Mouse (Mus musculus): ENCODE data around the gene Them7. TPM values are rescaled to one million over a fixed set of nuclear protein-coding genes. Genes with fewer than 3 reads are reported as not detected.

Them7 gene
- polyA plus RNA-seq, 1 experiment from 2014 or later: 0.63 TPM

GRCm38 (mm10) chr2:105317556-105318184 lies 93.5 kb downstream of the Them7 start:
- no peak overlapping the region for H3K27ac ChIP-seq
- ATAC-seq (ENCODE audit: insufficient read depth, low FRiP score, low read depth): no peak
- no peaks in the 10 kb centered on the region for H3K36me3 ChIP-seq
- H3K27me3 ChIP-seq (replicated peaks): no peaks in the 10 kb centered on the region
- no peak overlapping the region for H3K9ac ChIP-seq
- H3K4me1 ChIP-seq: no peaks in the 10 kb centered on the region
- H3K4me2 ChIP-seq: no peak overlapping the region
- no peaks in the 10 kb centered on the region for H3K9me3 ChIP-seq
- H3K4me3 ChIP-seq (replicated peaks): no peak overlapping the region
- 61% methylated on average over 13 of the region's 13 CpGs for WGBS

DNA sequence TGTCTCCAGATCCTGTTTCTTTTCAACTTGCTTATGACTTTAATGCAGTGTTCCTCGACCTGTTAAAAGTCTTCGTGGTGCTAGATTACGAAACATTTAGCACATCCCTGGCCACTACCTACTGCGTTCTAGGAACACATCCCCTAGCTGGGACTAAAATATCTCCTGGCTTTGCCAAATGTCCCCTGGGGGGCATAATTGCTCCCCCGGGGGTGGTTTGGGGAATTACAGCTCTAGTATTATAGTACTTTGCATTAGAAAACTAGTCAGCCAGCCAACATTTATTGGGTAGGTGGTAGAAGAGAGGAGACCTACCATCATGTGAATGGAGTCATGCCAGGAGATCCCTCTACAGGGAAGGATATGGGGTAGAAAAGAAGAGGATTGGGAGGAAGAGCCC lies 101.9 kb downstream of the Them7 start:
- no peak for ATAC-seq (ENCODE audit: insufficient read depth, low FRiP score, low read depth)
- Histone ChIP-seq H3K27me3 (replicated peaks) (no peaks in the 10 kb centered on the region), H3K4me2 (no peak overlapping the region), H3K9me3 (no peaks in the 10 kb centered on the region), H3K4me1 (no peaks in the 10 kb centered on the region), H3K9ac (no peak overlapping the region), H3K36me3 (no peaks in the 10 kb centered on the region), H3K27ac (no peak overlapping the region), H3K4me3 (replicated peaks) (no peak overlapping the region)
- WGBS: 87% methylated on average over 5 of the region's 5 CpGs

DNA sequence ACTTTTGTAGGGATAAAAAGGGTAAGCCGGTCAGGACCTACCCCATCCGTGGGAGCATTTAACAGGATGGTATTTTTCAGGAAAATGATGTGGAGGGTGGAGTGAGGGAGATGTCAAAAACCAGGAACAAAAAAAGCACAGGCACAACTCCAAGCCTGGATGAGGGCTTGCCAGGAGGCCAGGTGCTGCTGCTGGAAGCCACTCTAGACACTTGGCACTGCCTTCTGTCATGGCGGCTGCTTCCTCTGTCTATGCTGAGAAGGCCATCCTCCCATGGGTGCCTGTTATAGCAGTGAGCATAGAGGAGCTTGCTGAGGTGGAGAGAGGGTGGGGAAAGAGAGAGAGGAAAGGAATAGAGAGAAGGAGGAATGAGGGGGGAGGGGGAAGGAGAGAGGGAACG lies 105.9 kb downstream of the Them7 start:
- Histone ChIP-seq H3K4me2 (no peak overlapping the region), H3K9me3 (no peaks in the 10 kb centered on the region), H3K4me3 (replicated peaks) (no peak overlapping the region), H3K27me3 (replicated peaks) (no peaks in the 10 kb centered on the region), H3K9ac (no peak overlapping the region), H3K27ac (no peak overlapping the region), H3K36me3 (no peaks in the 10 kb centered on the region), H3K4me1 (no peaks in the 10 kb centered on the region)
- no peak for ATAC-seq (ENCODE audit: insufficient read depth, low FRiP score, low read depth)
- 81% methylated on average over 4 of the region's 4 CpGs for WGBS

DNA sequence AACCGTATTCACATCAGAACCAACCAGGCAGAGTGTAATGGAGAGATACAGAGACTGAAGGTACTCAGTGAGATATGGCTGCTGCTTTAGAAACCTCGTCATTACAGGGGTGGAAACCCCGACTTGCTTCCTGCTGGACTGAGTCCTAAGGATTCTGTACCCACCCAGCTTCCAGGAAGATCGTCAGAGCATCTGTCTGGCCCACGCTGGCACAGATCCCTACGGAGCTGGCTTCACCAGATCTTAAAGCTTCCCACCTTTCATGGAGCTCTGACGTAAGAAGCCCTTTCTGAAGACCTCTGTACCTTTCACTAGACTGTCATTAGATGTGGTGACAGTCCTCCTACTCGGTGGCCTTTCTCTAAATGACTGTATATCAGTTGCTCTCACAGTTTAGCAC lies 109.0 kb downstream of the Them7 start:
- ATAC-seq (ENCODE audit: insufficient read depth, low FRiP score, low read depth): no peak
- Histone ChIP-seq H3K9ac (no peak overlapping the region), H3K9me3 (no peaks in the 10 kb centered on the region), H3K4me2 (no peak overlapping the region), H3K4me3 (replicated peaks) (no peak overlapping the region), H3K27ac (no peak overlapping the region), H3K36me3 (no peaks in the 10 kb centered on the region), H3K27me3 (replicated peaks) (no peaks in the 10 kb centered on the region), H3K4me1 (no peaks in the 10 kb centered on the region)
- WGBS: 58% methylated on average over 8 of the region's 8 CpGs

DNA sequence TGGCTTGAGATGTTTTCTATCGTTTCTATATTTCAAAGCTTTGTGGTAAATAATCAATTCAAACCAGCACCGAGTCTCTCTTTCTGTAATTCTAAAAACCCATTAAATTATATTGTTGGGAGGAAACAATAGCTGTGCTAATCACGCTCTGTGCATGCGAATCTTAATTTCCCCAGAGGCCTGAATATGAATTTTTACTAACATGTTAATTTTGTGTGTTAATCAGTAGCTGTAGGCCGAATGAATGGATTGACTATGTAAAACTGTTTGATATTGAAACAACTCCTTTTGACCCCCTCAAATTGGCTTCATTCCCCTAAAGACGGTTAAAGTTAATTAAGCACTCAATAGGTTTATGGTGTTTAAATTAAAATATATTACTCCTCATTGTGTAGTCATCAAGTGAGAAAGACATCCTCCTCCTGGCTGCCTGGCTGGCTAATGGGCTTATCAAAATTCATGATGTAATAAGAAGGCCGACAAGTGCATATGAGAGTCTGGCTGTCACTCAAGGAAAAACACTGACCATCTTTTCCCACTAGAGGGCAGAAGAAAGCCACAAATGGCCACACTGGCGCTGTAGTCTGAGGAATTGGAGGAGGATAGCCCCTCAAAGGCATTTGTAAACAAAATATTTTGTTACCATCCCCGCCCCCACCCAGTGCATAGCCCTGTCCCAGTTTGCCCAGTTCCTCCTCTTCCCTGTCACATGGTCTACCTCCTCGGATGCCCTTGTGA lies 110.0 kb downstream of the Them7 start:
- Histone ChIP-seq H3K36me3 (no peaks in the 10 kb centered on the region), H3K4me1 (no peaks in the 10 kb centered on the region), H3K27ac (no peak overlapping the region), H3K9ac (no peak overlapping the region), H3K4me3 (replicated peaks) (no peak overlapping the region), H3K27me3 (replicated peaks) (no peaks in the 10 kb centered on the region), H3K4me2 (no peak overlapping the region), H3K9me3 (no peaks in the 10 kb centered on the region)
- ATAC-seq (ENCODE audit: insufficient read depth, low FRiP score, low read depth): peak; percentile 10; the same call in 1 of the 2 replicates
- WGBS: 49% methylated on average over 10 of the region's 10 CpGs

DNA sequence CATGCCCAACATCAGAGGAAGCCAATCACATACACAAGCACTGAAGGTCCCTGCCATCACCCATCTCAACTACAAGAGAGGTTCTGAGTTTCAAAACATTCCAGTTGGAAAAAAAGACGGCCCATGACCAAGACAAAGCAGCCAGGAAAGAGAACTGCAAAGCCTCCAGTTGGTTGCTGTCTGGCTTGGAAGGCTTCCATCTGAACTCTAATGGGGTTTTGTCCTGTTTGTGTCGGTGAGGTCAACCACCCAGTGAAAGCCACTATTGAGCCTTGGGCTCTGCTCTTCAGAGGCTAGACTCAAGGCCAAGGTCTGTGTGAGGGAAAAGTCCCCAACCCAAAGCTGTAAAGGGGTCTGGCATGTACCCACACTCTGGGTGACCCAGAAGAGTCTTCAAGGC lies 111.5 kb downstream of the Them7 start:
- Histone ChIP-seq H3K27me3 (replicated peaks) (no peaks in the 10 kb centered on the region), H3K27ac (no peak overlapping the region), H3K9me3 (no peaks in the 10 kb centered on the region), H3K9ac (no peak overlapping the region), H3K4me2 (no peak overlapping the region), H3K4me1 (no peaks in the 10 kb centered on the region), H3K36me3 (no peaks in the 10 kb centered on the region), H3K4me3 (replicated peaks) (no peak overlapping the region)
- ATAC-seq (ENCODE audit: insufficient read depth, low FRiP score, low read depth): no peak
- WGBS: 65% methylated on average over 2 of the region's 2 CpGs

- no peak overlapping the region for H3K4me3 ChIP-seq (replicated peaks)
- no peaks in the 10 kb centered on the region for H3K27me3 ChIP-seq (replicated peaks)
- H3K27ac ChIP-seq: no peak overlapping the region
- H3K9ac ChIP-seq: no peak overlapping the region
- no peaks in the 10 kb centered on the region for H3K9me3 ChIP-seq
- no peaks in the 10 kb centered on the region for H3K36me3 ChIP-seq
- no peak overlapping the region for H3K4me2 ChIP-seq
- ATAC-seq (ENCODE audit: insufficient read depth, low FRiP score, low read depth): no peak
- H3K4me1 ChIP-seq: no peaks in the 10 kb centered on the region
- WGBS: 21% methylated on average over 12 of the region's 12 CpGs
These were observed 112.4 kb downstream of the Them7 start for GRCm38 (mm10) chr2:105336314-105337027.

DNA sequence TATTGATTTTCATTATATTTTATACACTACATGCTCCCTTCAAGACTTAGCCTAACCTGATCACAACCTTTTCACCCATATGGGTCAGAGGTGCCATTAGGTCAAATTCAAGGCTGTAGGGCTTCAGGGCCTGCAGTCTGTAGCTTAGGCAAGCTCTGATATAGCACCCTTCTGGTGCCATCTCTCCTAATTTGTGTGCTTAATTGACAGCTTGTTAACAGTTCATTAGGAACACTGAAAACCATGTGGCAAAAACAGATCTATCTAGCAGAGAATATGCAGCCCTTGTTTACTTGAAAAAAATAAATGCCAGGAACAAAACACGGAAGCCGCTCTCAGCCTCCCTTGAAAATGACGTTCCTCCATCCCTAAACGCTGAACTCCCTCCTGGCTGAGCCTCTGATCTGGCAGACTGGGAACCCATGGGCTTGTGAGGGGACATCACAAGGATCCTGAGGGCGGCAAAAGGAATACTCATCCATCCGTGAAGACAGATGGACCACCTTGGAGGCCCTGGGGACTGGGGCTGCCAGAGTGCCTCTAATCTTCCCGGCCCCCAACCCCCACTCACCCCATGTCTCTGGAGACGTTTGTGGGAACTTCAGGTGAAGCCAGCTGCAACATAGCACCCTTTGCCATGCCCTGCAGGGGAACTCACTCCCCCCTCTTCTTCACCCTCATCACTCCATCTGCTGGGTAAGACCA lies 113.2 kb downstream of the Them7 start:
- Histone ChIP-seq H3K4me3 (replicated peaks) (no peak overlapping the region), H3K4me2 (no peak overlapping the region), H3K9me3 (no peaks in the 10 kb centered on the region), H3K36me3 (no peaks in the 10 kb centered on the region), H3K27me3 (replicated peaks) (no peaks in the 10 kb centered on the region), H3K9ac (no peak overlapping the region), H3K27ac (no peak overlapping the region), H3K4me1 (no peaks in the 10 kb centered on the region)
- ATAC-seq (ENCODE audit: insufficient read depth, low FRiP score, low read depth): no peak
- WGBS: 32% methylated on average over 8 of the region's 8 CpGs

DNA sequence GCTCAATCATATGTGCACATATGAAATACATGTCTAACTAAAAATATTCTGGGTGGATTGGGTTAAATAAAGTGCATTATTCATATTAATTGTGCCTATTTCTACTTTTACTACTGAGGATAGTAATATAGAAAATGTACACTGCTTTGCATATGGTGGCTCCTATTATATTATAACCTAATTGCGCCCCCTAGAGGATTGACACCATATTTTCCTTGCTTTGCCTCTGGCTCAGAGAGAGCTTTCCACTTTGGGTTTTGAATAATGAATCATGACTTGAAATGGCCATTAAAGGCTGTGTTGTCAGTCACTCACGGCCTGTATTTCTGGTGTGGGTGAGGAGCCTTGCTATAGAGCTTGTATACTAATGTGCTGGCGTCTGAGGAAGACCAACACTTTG lies 115.9 kb downstream of the Them7 start:
- 58% methylated on average over 3 of the region's 3 CpGs for WGBS
- H3K4me2 ChIP-seq: no peak overlapping the region
- no peaks in the 10 kb centered on the region for H3K4me1 ChIP-seq
- H3K9me3 ChIP-seq: no peaks in the 10 kb centered on the region
- no peaks in the 10 kb centered on the region for H3K36me3 ChIP-seq
- H3K27me3 ChIP-seq (replicated peaks): no peaks in the 10 kb centered on the region
- no peak for ATAC-seq (ENCODE audit: insufficient read depth, low FRiP score, low read depth)
- H3K9ac ChIP-seq: no peak overlapping the region
- no peak overlapping the region for H3K27ac ChIP-seq
- H3K4me3 ChIP-seq (replicated peaks): no peak overlapping the region

GRCm38 (mm10) chr2:105348886-105349285 lies 124.8 kb downstream of the Them7 start:
- Histone ChIP-seq H3K4me1 (no peaks in the 10 kb centered on the region), H3K36me3 (no peaks in the 10 kb centered on the region), H3K4me2 (no peak overlapping the region), H3K27ac (no peak overlapping the region), H3K27me3 (replicated peaks) (no peaks in the 10 kb centered on the region), H3K4me3 (replicated peaks) (no peak overlapping the region), H3K9ac (no peak overlapping the region), H3K9me3 (no peaks in the 10 kb centered on the region)
- WGBS: 84% methylated on average over 6 of the region's 6 CpGs
- no peak for ATAC-seq (ENCODE audit: insufficient read depth, low FRiP score, low read depth)

DNA sequence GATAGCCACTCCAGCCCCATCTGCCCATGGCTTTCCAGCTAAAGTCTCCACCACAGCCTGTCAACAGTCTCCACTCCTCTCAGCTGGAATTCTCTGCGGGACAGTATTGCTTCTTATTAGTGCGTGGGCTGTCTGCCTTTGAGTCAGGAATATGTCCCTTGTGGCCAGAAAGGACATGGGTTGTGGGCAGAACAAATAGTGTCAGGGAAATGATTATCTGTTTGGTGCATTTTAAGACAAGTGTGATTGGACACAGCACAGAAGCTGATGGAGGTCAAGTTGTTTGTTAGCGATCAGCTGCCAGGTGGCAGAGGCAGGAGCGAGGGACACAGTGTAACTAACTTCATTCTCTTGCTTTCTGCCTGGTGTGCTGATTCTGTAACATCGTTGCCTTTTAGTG lies 132.7 kb downstream of the Them7 start:
- Histone ChIP-seq H3K4me3 (replicated peaks) (no peak overlapping the region), H3K4me1 (no peaks in the 10 kb centered on the region), H3K27ac (no peak overlapping the region), H3K36me3 (no peaks in the 10 kb centered on the region), H3K4me2 (no peak overlapping the region), H3K9ac (no peak overlapping the region), H3K27me3 (replicated peaks) (no peaks in the 10 kb centered on the region), H3K9me3 (no peaks in the 10 kb centered on the region)
- 68% methylated on average over 5 of the region's 5 CpGs for WGBS
- no peak for ATAC-seq (ENCODE audit: insufficient read depth, low FRiP score, low read depth)

GRCm38 (mm10) chr2:105358040-105358439 lies 133.9 kb downstream of the Them7 start:
- 83% methylated on average over 3 of the region's 3 CpGs for WGBS
- no peak overlapping the region for H3K9ac ChIP-seq
- H3K27me3 ChIP-seq (replicated peaks): no peaks in the 10 kb centered on the region
- no peak overlapping the region for H3K27ac ChIP-seq
- no peak for ATAC-seq (ENCODE audit: insufficient read depth, low FRiP score, low read depth)
- no peaks in the 10 kb centered on the region for H3K4me1 ChIP-seq
- H3K4me2 ChIP-seq: no peak overlapping the region
- H3K36me3 ChIP-seq: no peaks in the 10 kb centered on the region
- no peaks in the 10 kb centered on the region for H3K9me3 ChIP-seq
- H3K4me3 ChIP-seq (replicated peaks): no peak overlapping the region

All from stomach, embryonic 15.5 days (tissue).